Mouse (Mus musculus): ENCODE data around the gene Lrp8.
A peak's percentile ranks its signal among the peaks of the same experiment; 100 is the strongest.

DNA sequence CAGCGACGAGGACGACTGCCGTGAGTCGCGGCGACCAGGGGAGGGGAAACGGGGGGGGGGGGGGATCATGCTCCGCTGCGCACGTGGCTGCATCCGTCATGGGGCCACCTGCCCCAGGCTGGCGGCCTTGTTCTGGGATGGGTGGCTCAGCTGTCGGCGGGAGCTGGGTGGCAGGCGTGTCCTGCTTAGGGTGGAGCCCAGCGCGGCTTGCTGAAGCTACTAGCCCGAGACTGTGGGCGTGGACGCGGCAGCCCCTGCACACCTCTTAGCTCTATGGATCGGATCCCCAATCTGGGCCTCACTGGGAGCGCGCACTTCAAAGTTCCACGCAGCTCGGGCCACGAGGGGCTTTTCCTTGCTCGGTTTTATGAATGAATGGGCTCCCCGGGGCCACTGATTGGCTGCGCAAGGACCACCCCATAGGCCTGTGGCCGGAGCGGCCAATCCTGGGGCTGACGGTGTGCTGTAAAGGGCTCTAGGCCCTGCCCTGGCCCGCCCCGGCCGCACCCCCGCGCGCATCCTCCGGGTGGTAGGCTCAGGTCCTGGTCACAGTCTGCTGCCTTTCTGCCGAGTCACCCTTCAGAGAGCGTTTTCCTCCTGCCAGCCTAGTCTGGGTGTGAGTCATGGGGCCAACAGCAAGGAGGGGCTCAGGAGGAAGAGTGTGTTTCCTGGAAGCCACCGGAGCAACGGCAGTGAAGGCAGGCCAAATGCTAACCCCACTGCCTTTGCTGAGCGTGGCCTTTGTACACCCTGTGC is 1.5 kb downstream of the Lrp8 start:
- TF ChIP-seq CTCF (IDR thresholded peaks at IDR 0.05; ENCODE audit: low read depth) (0 out of 2 replicates have a peak, but pooled peaks have one; percentile 3), EP300 (IDR thresholded peaks at IDR 0.05; ENCODE audit: low read depth) (no peak)
